Mouse (Mus musculus): Measurements from ENCODE around the gene Sdccag8. TPM values are rescaled to one million over a fixed set of nuclear protein-coding genes. Genes with fewer than 3 reads are reported as not detected.

The Sdccag8 gene
- total and polyA plus RNA-seq, 2 experiments from 2014 or later, result 5.9 to 8.1 TPM

DNA sequence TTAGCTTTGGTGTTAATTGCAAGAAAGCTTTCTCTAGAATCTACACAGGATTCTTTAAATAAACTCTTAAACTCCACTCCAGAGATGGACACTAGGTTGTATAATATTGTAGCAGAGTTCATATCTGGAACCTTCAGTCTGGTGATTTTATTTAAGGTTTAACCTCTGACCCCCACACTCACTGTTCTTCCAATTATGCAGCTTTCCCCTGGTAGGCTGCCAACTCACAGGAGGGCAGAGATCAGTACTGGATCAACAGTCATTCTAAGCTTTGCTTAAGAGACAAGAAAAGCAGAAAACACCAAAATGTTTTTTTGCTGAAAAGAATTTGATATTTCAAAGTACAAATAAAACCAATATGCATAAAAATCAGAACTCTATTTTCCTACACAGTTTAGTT is 231.4 kb downstream of the Sdccag8 start:
- Histone ChIP-seq H3K36me3 (replicated peaks; ENCODE audit: control insufficient read depth, insufficient read depth, low read length) (0 out of 2 replicates have a peak, but pooled peaks cover 3% of the 10 kb centered on the region), H3K4me1 (ENCODE audit: control insufficient read depth, insufficient read depth) (no peaks in the 10 kb centered on the region), H3K27ac (ENCODE audit: low read depth) (no peak overlapping the region), H3K9me3 (replicated peaks; ENCODE audit: control insufficient read depth, low read length) (no peaks in the 10 kb centered on the region), H3K4me3 (ENCODE audit: low read depth, low read length) (no peak overlapping the region), H3K27me3 (ENCODE audit: control insufficient read depth, insufficient read depth, low read length) (no peaks in the 10 kb centered on the region), H3K4me2 (ENCODE audit: low read depth, low read length) (no peak overlapping the region), H3K9ac (replicated peaks; ENCODE audit: low read depth, low read length) (no peak overlapping the region)
- ATAC-seq (ENCODE audit: insufficient read depth, low read depth) (no peak), DNase-seq (ENCODE audit: low spot score) (no peak)
- TF ChIP-seq CTCF (IDR thresholded peaks at IDR 0.05; ENCODE audit: low read depth) (no peak), EP300 (IDR thresholded peaks at IDR 0.05; ENCODE audit: low read depth) (no peak)

DNA sequence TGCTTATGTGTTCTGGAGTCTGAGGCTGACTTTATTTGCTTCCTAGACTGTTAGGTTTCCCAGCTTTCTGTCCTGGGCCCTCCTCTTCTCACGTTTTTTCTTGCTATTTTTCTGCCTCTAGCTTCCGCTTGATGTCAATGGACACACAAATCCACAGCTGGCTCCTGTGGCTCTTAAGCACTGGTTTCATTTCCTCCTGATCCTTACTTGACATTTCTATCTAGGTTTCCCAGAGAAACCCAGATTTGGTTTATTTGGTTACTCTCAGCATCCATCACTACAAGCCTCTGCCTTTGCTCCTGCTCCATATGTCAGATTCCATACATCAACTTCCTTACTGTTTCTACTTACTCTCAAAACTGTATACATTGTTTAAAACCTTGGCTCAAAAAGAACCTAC is 232.5 kb downstream of the Sdccag8 start:
- no peak overlapping the region for H3K4me2 ChIP-seq (ENCODE audit: low read depth, low read length)
- no peak for ATAC-seq (ENCODE audit: insufficient read depth, low read depth)
- H3K27ac ChIP-seq (ENCODE audit: low read depth), result no peak overlapping the region
- TF ChIP-seq EP300 (IDR thresholded peaks at IDR 0.05; ENCODE audit: low read depth), result no peak
- no peak for TF ChIP-seq CTCF (IDR thresholded peaks at IDR 0.05; ENCODE audit: low read depth)
- H3K36me3 ChIP-seq (replicated peaks; ENCODE audit: control insufficient read depth, insufficient read depth, low read length), result 0 out of 2 replicates have a peak, but pooled peaks cover 3% of the 10 kb centered on the region
- no peaks in the 10 kb centered on the region for H3K4me1 ChIP-seq (ENCODE audit: control insufficient read depth, insufficient read depth)
- H3K4me3 ChIP-seq (ENCODE audit: low read depth, low read length), result no peak overlapping the region
- no peaks in the 10 kb centered on the region for H3K9me3 ChIP-seq (replicated peaks; ENCODE audit: control insufficient read depth, low read length)
- no peak overlapping the region for H3K9ac ChIP-seq (replicated peaks; ENCODE audit: low read depth, low read length)
- DNase-seq (ENCODE audit: low spot score), result no peak
- 81% methylated on average over 2 of the region's 2 CpGs for WGBS
- H3K27me3 ChIP-seq (ENCODE audit: control insufficient read depth, insufficient read depth, low read length), result no peaks in the 10 kb centered on the region

DNA sequence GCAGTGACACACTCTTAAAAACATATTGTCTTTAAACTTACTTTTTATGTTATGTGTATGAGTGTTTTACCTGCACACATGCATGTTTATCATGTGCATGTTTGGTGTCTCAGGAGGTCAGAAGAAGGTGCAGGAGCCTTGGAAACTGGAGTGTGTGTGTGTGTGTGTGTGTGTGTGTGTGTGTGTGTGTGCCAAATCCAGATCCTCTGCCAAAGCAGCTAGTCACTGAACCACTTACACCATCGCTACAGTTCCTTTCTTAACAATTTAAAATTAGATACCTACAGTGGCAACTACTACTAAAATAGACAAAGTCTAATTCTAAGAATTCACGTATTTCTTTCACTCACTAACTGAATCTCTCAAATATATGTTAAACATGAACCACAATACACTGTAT is 234.3 kb downstream of the Sdccag8 start:
- 0 out of 2 replicates have a peak, but pooled peaks cover 3% of the 10 kb centered on the region for H3K36me3 ChIP-seq (replicated peaks; ENCODE audit: control insufficient read depth, insufficient read depth, low read length)
- H3K4me3 ChIP-seq (ENCODE audit: low read depth, low read length), result no peak overlapping the region
- H3K4me2 ChIP-seq (ENCODE audit: low read depth, low read length), result no peak overlapping the region
- no peaks in the 10 kb centered on the region for H3K9me3 ChIP-seq (replicated peaks; ENCODE audit: control insufficient read depth, low read length)
- DNase-seq (ENCODE audit: low spot score) (no peak), ATAC-seq (ENCODE audit: insufficient read depth, low read depth) (no peak)
- no peak for TF ChIP-seq CTCF (IDR thresholded peaks at IDR 0.05; ENCODE audit: low read depth)
- no peak overlapping the region for H3K9ac ChIP-seq (replicated peaks; ENCODE audit: low read depth, low read length)
- WGBS, result 68% methylated on average over 2 of the region's 2 CpGs
- no peak overlapping the region for H3K27ac ChIP-seq (ENCODE audit: low read depth)
- H3K4me1 ChIP-seq (ENCODE audit: control insufficient read depth, insufficient read depth), result no peaks in the 10 kb centered on the region
- H3K27me3 ChIP-seq (ENCODE audit: control insufficient read depth, insufficient read depth, low read length), result no peaks in the 10 kb centered on the region

DNA sequence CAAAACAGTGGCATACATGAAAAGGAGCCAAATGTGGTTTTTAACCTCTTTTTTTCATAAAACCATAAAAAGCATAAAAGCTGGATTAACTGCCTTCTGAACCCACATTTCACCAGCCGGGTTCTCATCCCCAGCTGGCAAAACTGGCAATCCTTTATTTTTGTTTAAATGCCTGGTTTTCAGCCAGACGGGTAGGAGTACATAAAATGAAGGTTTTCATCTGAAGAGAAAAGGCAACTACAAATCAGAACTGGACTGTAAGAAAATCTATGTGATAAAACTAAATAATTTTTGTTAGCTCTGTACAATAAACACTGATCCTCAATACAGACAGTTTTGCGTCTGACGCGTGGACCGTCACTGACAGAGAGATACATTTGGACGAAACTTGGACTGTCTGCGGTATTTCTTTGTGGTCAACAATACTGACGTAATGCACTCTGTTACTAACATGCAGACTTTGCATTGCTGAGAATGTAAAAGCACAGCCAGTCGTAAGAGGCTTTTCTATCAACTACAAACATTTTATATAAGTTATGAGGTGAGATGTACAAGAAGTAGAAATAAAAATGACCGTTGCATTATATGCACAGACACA is 237.0 kb downstream of the Sdccag8 start:
- H3K9me3 ChIP-seq (replicated peaks; ENCODE audit: control insufficient read depth, low read length), result no peaks in the 10 kb centered on the region
- ATAC-seq (ENCODE audit: insufficient read depth, low read depth), result no peak
- H3K27ac ChIP-seq (ENCODE audit: low read depth), result no peak overlapping the region
- no peak overlapping the region for H3K9ac ChIP-seq (replicated peaks; ENCODE audit: low read depth, low read length)
- no peak for TF ChIP-seq EP300 (IDR thresholded peaks at IDR 0.05; ENCODE audit: low read depth)
- TF ChIP-seq CTCF (IDR thresholded peaks at IDR 0.05; ENCODE audit: low read depth), result no peak
- H3K4me3 ChIP-seq (ENCODE audit: low read depth, low read length), result no peak overlapping the region
- 89% methylated on average over 11 of the region's 11 CpGs for WGBS
- H3K36me3 ChIP-seq (replicated peaks; ENCODE audit: control insufficient read depth, insufficient read depth, low read length), result 0 out of 2 replicates have a peak, but pooled peaks cover 3% of the 10 kb centered on the region
- H3K4me2 ChIP-seq (ENCODE audit: low read depth, low read length), result no peak overlapping the region
- no peak for DNase-seq (ENCODE audit: low spot score)
- H3K27me3 ChIP-seq (ENCODE audit: control insufficient read depth, insufficient read depth, low read length), result no peaks in the 10 kb centered on the region
- H3K4me1 ChIP-seq (ENCODE audit: control insufficient read depth, insufficient read depth), result no peaks in the 10 kb centered on the region

DNA sequence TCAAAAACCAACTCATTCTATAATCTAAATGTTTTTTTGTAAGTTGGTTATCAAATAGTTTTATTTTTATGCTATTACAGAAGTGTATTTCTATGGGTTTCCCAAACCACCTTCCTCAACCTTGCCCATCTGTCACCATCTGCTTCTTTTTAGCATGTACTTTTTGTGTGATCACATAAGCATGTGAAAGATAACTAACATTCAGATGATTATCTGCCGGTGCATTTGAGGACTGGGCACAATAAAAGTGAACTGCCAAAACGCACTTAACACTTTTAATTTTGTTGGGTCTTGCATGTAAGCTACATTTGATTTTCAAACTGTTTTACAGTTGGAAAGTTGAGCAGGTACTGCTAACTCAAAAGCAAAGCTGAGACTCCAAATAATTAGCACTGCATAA is 240.4 kb downstream of the Sdccag8 start:
- Histone ChIP-seq H3K4me3 (ENCODE audit: low read depth, low read length) (no peak overlapping the region), H3K27me3 (ENCODE audit: control insufficient read depth, insufficient read depth, low read length) (no peaks in the 10 kb centered on the region), H3K4me2 (ENCODE audit: low read depth, low read length) (no peak overlapping the region), H3K27ac (ENCODE audit: low read depth) (no peak overlapping the region), H3K9ac (replicated peaks; ENCODE audit: low read depth, low read length) (no peak overlapping the region), H3K4me1 (ENCODE audit: control insufficient read depth, insufficient read depth) (no peaks in the 10 kb centered on the region), H3K9me3 (replicated peaks; ENCODE audit: control insufficient read depth, low read length) (no peaks in the 10 kb centered on the region), H3K36me3 (replicated peaks; ENCODE audit: control insufficient read depth, insufficient read depth, low read length) (no peaks in the 10 kb centered on the region)
- no peak for DNase-seq (ENCODE audit: low spot score)
- WGBS, result 68% methylated on average over 2 of the region's 2 CpGs
- no peak for ATAC-seq (ENCODE audit: insufficient read depth, low read depth)
- TF ChIP-seq CTCF (IDR thresholded peaks at IDR 0.05; ENCODE audit: low read depth), result no peak
- TF ChIP-seq EP300 (IDR thresholded peaks at IDR 0.05; ENCODE audit: low read depth), result no peak

DNA sequence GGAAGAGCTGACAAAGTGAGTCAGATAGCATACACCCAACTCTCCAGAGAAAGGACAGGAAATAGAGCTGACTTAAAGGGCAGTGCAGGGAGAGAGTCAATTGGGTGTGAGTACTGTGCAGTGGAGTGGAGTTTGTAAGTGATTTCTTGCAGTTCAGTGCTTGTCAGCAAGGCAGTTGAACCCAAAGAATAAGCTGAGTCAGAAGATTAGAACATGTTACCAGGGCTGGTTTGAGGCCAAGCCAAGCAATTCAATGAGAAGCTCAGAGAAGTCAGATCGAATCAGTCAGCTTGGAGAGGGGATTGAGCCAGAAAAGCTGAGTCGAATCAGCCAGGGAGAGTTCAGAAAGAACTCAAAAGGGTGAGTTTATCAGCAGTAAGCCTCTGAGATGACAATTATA is 247.3 kb downstream of the Sdccag8 start:
- peaks cover 5% of the 10 kb centered on the region; the same call in 1 of the 2 replicates for H3K36me3 ChIP-seq (replicated peaks; ENCODE audit: control insufficient read depth, insufficient read depth, low read length)
- no peak overlapping the region for H3K9ac ChIP-seq (replicated peaks; ENCODE audit: low read depth, low read length)
- H3K27me3 ChIP-seq (ENCODE audit: control insufficient read depth, insufficient read depth, low read length), result no peaks in the 10 kb centered on the region
- no peak overlapping the region for H3K27ac ChIP-seq (ENCODE audit: low read depth)
- no peak overlapping the region for H3K4me3 ChIP-seq (ENCODE audit: low read depth, low read length)
- DNase-seq (ENCODE audit: low spot score) (no peak), ATAC-seq (ENCODE audit: insufficient read depth, low read depth) (no peak)
- no peak overlapping the region for H3K4me2 ChIP-seq (ENCODE audit: low read depth, low read length)
- no peak for TF ChIP-seq EP300 (IDR thresholded peaks at IDR 0.05; ENCODE audit: low read depth)
- TF ChIP-seq CTCF (IDR thresholded peaks at IDR 0.05; ENCODE audit: low read depth), result no peak
- H3K4me1 ChIP-seq (ENCODE audit: control insufficient read depth, insufficient read depth), result no peaks in the 10 kb centered on the region
- 57% methylated on average over 2 of the region's 2 CpGs for WGBS
- H3K9me3 ChIP-seq (replicated peaks; ENCODE audit: control insufficient read depth, low read length), result no peaks in the 10 kb centered on the region

Data from heart, postnatal 0 days (tissue).